Mouse (Mus musculus) left cerebral cortex, postnatal 36 days (tissue): ENCODE measurements around the gene Rims4. TPM values are rescaled to one million over a fixed set of nuclear protein-coding genes. Genes with fewer than 3 reads are reported as not detected.
A peak's percentile ranks its signal among the peaks of the same experiment; 100 is the strongest.

Experiments used
- DNase-seq, 2 experiments: peaks; one replicate each; pipeline ENCODE4 v3.0.0; 2021 to 2022; ENCODE audit warnings: low spot score in 2 of 2, mixed read lengths in 1 of 2
- intact Hi-C: fragments of 180-260 bp; cut with DNase I; formaldehyde crosslinking; loops from one replicate; pipeline ENCODE4 v1.15.1; 2025
- total RNA-seq, 2 experiments: library from RNA; stranded (reverse); gene quantifications; 2 replicates each; pipeline ENCODE4 v1.2.3; 2021

The Rims4 gene
- total RNA-seq, 2 experiments from 2014 or later, result 86.6 to 94.5 TPM

DNA sequence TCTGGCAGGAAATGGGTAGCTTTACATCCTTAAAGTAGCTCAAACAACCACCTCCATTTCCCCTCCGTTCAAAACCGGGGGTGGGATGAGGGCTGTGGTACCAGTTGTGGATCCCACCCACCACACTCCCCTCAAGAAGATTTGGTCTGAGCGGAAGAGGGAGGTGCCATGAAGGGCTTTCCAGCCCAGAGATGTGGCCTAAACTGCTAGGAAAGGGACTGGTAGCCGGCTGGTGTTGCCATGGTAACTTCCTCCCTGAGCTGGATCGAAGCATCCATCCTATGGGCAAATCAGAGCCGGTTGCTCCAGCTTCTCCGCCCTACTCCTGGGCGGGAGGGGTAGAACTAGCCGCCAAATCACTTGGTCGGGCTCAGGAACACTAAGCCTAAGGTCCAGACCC, 4.4 kb downstream of the Rims4 start:
- DNase-seq, result peak; percentile 80 to 83
- intact Hi-C loops, result no loop called here

GRCm38 (mm10) chr2:163913704-163914103, 4.8 kb downstream of the Rims4 start:
- intact Hi-C loops, result no loop called here
- no peak for DNase-seq

- DNase-seq, result no peak
- intact Hi-C loops, result no loop called here
Measured at GRCm38 (mm10) chr2:163911826-163912444, 6.5 kb downstream of the Rims4 start.

- DNase-seq, result no peak
- intact Hi-C loops, result no loop called here
Measured at GRCm38 (mm10) chr2:163909604-163910003, 8.9 kb downstream of the Rims4 start.

- intact Hi-C loops, result no loop called here
- DNase-seq, result no peak
Measured at GRCm38 (mm10) chr2:163907131-163907530, 11.4 kb downstream of the Rims4 start.

DNA sequence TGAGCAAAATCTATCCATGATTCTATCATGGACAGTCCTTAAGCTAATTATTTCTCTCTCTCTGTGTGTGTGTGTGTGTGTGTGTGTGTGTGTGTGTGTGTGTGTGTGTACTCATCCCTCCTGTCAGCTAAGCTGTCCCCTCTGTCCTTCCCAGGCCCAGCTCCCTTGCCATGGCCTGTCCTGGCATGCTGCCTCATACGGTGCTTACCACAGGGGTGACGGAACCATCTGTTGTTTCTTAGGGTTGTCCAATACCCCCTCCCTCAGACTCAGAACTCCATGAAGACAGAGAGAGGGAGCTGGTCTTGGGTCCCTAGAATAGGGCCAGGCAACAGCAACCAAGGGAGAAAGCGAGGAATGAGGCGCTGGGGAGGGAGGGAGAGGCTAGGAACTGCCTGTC, 14.2 kb downstream of the Rims4 start:
- intact Hi-C loops, result no loop called here
- no peak for DNase-seq

DNA sequence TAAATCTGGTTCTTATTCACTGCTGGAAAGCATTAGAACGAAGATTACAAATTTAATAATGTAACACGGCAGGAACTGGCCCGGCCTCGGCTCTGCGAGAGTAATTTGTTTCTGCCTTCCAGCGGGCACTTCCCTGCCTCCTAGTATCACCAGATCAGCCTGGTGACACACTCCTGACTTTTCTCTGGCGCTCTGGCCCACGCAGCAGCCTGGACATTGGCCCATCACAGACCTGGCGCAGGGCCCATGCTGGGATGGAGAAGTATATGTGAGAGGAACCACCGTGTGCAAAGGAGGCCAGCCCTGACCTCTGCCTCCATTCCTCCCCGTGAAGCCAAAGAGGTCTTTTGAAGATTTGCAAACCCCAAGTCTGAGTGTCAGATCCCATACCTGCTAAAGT, 15.0 kb downstream of the Rims4 start:
- intact Hi-C loops, result no loop called here
- DNase-seq, result no peak

DNA sequence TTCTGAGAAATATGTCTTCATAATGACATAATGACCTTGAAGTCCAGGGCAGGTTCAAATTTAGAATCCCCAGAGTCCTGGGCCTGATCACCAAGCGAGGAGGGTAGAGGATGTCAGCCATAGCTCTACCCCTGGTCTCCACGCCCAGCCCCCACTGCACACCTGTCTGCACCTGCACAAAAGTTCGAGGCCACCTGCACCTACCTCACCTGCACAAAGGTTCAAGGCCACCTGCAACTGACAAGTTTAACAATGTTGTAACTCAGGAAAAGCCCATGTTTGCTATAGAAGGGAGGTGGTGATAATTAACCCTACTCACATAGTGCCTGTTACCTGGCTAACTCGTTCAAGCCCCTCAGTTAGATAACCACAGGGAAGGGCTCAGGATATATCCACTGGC, 16.0 kb downstream of the Rims4 start:
- intact Hi-C loops, result no loop called here

GRCm38 (mm10) chr2:163901043-163901442, 17.4 kb downstream of the Rims4 start:
- no peak for DNase-seq
- intact Hi-C loops, result no loop called here

More for the DNA sequence above, 16.0 kb downstream of the Rims4 start:
- no peak for DNase-seq

DNA sequence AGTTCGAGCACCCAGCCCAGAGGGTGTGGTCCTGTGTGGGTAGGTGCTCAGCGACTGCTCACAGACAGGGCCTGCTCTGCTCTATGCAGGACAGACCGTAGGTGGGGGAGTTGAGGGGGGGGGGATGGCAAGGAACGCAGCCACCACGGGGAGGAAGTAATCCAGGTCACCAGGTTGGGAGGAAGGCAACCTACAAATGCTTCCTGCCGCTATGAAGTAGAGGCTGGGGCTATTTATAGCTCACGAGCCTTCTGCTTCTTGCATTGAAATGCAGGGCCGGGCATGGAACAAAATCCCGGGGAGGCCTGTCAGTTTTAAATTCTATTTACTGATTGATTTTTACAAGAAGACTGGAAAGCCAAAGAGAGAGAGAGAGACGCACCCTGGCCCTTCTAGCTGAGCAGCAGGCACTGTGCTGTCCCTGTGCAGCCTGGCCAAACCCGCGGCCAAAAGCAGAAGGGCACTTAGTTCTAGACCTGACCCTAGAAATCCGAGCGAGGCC, 18.5 kb downstream of the Rims4 start:
- DNase-seq, result no peak
- intact Hi-C loops, result no loop called here

GRCm38 (mm10) chr2:163897988-163898535, 20.4 kb downstream of the Rims4 start:
- no peak for DNase-seq

GRCm38 (mm10) chr2:163897026-163897425, 21.5 kb downstream of the Rims4 start:
- DNase-seq, result no peak
- intact Hi-C loops, result no loop called here

More at GRCm38 (mm10) chr2:163897988-163898535, 20.4 kb downstream of the Rims4 start:
- intact Hi-C loops, result no loop called here

GRCm38 (mm10) chr2:163895156-163895555, 23.3 kb downstream of the Rims4 start:
- intact Hi-C loops, result no loop called here
- DNase-seq, result no peak

- intact Hi-C loops, result no loop called here
- DNase-seq, result no peak
Measured at GRCm38 (mm10) chr2:163893446-163894370, 24.8 kb downstream of the Rims4 start.

DNA sequence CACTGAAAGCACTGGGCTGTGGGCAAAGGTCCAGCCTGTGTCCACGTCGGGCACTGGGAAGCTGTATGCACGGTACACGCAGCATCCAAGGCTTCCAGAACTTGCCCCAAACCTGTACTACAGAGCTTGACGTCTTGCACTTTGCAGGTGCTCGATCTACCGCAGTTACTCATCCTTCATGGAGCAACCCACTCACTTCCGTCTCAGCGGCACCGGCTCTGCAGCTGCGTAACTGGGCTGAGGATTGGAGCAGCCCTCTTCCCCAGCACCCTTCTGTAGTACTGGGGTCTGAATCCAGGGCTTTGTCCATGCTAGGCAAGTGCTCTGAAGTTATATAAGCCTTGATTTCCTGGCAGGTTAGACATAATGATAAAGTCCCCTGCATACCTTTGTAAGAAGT, 27.2 kb downstream of the Rims4 start:
- no peak for DNase-seq
- intact Hi-C loops, result no loop called here

GRCm38 (mm10) chr2:163890586-163890985, 27.9 kb downstream of the Rims4 start:
- intact Hi-C loops, result no loop called here
- no peak for DNase-seq

- no peak for DNase-seq
- intact Hi-C loops, result no loop called here
Measured at GRCm38 (mm10) chr2:163889411-163889810, 29.1 kb downstream of the Rims4 start.

DNA sequence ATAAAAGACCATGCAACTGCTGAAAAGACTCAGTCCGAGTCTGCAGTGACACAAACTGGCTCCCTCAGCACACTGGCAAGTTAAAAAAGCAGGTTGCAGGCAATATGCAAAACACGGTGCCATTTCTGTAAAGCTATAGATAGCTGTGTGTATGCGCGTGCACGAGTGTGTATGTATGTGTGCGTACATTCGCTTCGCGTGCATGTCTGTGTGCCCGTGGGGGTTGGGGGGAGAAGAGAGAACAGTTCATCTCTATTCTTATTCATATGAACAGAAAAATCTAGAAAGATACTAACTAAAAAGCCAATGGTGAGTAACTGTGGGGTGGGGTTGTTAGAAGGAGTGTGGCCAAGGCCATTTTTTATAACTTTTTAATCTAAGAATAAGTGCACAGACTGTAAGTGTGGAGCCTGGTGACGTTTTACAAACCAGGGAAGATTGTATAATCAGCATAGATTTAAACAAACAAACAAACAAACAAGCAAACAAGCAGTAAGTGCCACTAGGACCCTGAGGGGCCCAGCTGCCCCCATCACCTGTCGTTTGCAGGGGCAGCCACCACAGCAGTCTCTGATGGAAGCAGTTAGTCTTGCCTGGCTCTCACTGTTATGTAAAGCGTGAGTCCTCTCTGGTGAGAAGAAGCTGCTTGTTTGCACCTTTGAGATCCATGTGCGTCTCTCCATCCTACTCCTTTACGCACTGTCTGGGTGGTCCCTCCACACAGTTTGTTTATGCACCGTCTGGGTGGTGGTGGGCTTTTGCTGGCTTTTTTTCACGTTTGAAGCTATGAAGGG, 35.4 kb downstream of the Rims4 start:
- DNase-seq, result peak; percentile 33 to 44
- intact Hi-C loops, result no loop called here

DNA sequence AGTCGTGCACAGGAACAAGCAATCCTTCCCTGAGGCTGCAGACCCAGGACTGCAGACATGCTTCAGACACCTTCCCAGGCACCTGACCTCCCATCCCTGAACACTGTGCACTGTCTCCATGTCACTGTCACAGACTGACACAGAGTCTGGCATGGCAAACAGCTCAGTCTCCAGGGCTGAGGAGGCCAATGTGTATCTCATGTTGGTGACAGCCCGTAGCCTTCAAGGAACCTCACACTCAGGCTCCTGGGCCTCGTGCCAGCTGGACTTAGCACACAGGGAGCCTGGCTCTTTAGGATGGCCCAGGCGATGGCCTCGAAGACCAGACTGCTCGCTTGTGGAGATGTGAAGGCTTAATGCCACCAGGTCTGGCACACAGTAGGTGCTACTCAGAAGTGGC, 37.6 kb downstream of the Rims4 start:
- intact Hi-C loops, result no loop called here
- no peak for DNase-seq
